Mouse (Mus musculus) T-cell, adult 66 days (primary cell): ENCODE results near the gene Mrpl37. TPM values are rescaled to one million over a fixed set of nuclear protein-coding genes. Genes with fewer than 3 reads are reported as not detected.

Experiments
- total RNA-seq, 2 experiments: library from RNA; stranded (reverse); gene quantifications; 3 replicates in 1 of 2; 4 replicates in 1 of 2; pipeline ENCODE4 v1.2.4; 2023

Gene Mrpl37
- 10 to 100 TPM; 73.8 to 78.0 TPM for total RNA-seq

GRCm38 (mm10) chr4:107066252-107067124 is at the start of gene Mrpl37, which contains the start of gene Cyb5rl:
Mrpl37 (minus strand) TSS chr4:107066868.
Cyb5rl (plus strand) TSS chr4:107066988.

GRCm38 (mm10) chr4:107096841-107097373 is 30.2 kb upstream of the Mrpl37 start, which contains the start of gene Cdcp2:
Cdcp2 (plus strand) TSS chr4:107096891.

Other genes with a start within 250 kb of the Mrpl37 start
- gene Ssbp3, start 156.2 kb downstream of the Mrpl37 start, total RNA-seq: 100 to 1,000 TPM; 107 to 115 TPM
- 10 to 100 TPM in 1 of 2 experiments, 1 to 10 TPM in 1; 6.0 to 11.3 TPM for gene Cyb5rl, start 120 bp upstream of the Mrpl37 start, total RNA-seq
- gene Cdcp2, start 30.0 kb upstream of the Mrpl37 start, total RNA-seq: under 1 TPM in 1 of 2 experiments, not detected in 1; 0.56 TPM
- gene Tmem59, start 111.5 kb upstream of the Mrpl37 start, total RNA-seq: 100 to 1,000 TPM; 115 to 138 TPM
- gene Tceanc2, start 112.2 kb upstream of the Mrpl37 start, total RNA-seq: 10 to 100 TPM; 33.2 to 36.1 TPM
- gene Ldlrad1, start 142.3 kb upstream of the Mrpl37 start, total RNA-seq: 1 to 10 TPM in 1 of 2 experiments, not detected in 1; 1.0 TPM
- gene Lrrc42, start 186.7 kb upstream of the Mrpl37 start, total RNA-seq: 10 to 100 TPM; 51.5 to 53.0 TPM
- 10 to 100 TPM; 32.1 to 41.9 TPM for gene Hspb11, start 186.7 kb upstream of the Mrpl37 start, total RNA-seq
- gene Dio1, start 240.3 kb upstream of the Mrpl37 start, total RNA-seq: not detected
- 10 to 100 TPM; 45.7 to 50.8 TPM for gene Yipf1, start 247.5 kb upstream of the Mrpl37 start, total RNA-seq